Mouse (Mus musculus) gastrocnemius, adult 8-10 months (tissue): ENCODE results near the gene Olfr103. TPM values are rescaled to one million over a fixed set of nuclear protein-coding genes. Genes with fewer than 3 reads are reported as not detected.

Source experiments
- DNase-seq, 2 experiments: peaks; one replicate each; pipeline ENCODE4 v3.0.0; 2022; ENCODE audit warnings: low spot score in 2 of 2
- total RNA-seq, 4 experiments: library from RNA; stranded (reverse); gene quantifications; 2 replicates each; pipeline ENCODE4 v1.2.4; 2022

Gene Olfr103
- not detected for total RNA-seq

DNA sequence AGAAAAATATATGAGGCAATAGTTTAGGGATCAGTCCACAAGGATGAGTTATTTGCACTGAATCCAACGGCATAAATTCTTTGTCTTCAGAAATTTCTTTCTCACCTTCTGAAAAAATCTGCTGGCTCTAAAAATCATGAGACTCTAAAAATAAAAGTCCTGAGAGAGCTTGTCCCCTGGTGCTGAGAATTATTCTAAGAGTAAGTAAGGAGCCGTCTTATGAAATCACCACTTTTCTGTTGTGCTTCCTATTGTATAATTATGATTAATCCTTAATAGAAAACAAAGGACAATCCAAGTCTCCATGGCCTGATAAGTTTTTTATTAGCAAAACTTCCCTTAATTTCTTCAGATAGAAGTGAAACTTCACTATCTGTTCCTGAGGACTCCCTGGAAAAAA lies at the start of gene Olfr103:
Olfr103 (minus strand) TSS at position 101 of the 400 bp plus-strand sequence.
- DNase-seq = no peak

DNA sequence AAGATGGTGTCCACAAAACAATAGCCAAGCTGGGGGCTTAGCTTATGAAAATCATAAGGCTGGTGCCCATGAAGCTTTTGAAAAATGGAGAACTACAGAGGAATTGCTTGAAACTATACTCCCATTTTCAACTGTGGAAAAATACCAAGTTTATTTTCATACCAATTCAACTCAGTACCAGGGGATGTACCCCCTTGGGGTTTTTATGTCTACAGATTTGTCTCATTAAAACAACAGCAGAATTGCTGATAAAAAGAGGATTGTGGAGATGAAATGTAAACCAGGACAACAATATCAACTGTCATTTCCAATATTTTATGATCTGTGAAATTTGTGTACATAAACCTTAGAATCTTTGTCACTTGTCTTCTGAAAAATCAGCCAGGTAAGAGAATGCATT lies 39.2 kb upstream of the Olfr103 start, which contains the start of gene Olfr105-ps:
Olfr105-ps (plus strand) TSS at position 301 of the 400 bp plus-strand sequence.
- no peak for DNase-seq

DNA sequence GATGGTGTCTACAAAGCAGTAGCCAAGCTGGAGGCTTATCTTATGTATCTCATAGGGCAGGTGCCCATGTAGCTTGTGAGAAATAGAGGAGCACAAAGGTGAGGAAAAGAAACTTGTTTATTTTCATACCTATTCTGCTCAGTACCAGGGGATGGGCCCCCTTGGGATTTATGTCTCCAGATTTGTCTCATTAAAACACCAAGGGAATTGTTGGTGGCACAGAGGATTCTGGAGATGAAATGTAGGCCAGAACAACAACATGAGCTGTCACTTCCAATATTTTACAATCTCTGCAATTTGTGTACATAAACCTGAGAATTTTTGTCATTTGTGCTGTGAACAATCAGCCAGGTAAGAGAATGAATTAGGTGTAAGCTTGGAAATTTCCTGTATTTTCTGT lies 19.8 kb upstream of the Olfr103 start, which contains the start of gene Olfr104-ps:
Olfr104-ps (plus strand) TSS at position 301 of the 400 bp plus-strand sequence.
- DNase-seq = no peak

DNA sequence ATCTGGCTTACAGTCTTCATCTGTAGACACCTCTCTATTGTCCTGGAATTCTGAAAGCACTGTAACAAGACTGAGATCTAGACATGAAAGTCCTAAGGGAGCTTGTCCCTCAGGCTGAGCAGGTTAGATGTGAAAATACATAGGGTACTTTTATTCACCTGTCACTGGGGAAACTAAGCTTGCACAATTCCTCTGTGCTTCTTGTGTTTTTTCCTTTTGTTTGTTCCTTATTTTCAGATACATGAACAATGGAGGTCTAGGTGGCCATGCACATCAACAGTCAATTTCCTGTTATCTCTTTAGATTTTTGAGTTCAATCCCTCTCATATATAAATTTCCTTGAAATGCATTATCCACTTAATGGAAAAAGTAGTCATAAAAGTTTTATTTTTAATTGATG lies 22.5 kb downstream of the Olfr103 start, which contains the start of gene Olfr102:
Olfr102 (minus strand) TSS at position 101 of the 400 bp plus-strand sequence.
- DNase-seq = no peak

DNA sequence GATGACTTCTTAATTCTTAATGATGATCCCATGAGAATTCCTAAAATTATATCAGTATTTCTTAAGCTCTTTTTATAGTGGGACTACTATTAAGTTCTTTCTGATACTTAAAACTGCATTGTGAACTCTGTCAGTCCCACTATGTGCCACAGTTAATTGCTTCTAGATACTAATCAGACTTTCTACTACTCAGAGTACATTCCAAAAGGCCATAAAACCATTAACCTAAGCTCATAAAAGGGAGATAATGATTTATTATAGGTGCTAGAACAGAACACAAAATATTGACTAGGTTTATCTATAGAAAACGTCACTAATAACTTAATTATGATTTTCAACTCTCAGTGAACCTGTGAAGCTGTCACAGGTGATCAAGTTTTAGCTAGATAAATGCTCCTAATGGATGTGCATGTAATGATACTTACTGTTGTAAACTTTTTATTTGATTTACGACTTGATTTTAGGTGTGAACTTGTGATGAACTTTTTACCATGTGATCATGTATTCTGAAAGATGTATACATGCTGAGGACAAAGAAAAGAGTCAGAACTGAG lies 29.3 kb downstream of the Olfr103 start:
- no peak for DNase-seq

DNA sequence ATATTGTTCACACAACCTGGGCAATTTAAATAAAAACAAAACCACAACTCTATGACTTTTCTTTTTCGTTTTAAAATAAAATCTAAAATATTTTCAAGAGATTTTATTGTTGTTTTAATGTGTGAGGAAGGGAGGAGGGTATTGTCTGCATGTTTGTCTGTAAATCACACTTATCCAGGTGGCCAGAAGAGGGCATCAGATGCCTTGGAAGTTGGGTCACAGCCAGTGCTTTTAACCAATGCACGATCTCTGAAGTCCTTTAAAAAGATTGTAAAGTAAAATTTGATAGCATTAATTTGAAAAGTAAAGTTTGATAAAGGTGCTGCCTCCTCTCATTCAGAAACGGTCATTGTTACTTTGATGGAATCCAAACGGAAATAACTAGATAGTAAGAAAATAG lies 31.0 kb downstream of the Olfr103 start:
- no peak for DNase-seq

DNA sequence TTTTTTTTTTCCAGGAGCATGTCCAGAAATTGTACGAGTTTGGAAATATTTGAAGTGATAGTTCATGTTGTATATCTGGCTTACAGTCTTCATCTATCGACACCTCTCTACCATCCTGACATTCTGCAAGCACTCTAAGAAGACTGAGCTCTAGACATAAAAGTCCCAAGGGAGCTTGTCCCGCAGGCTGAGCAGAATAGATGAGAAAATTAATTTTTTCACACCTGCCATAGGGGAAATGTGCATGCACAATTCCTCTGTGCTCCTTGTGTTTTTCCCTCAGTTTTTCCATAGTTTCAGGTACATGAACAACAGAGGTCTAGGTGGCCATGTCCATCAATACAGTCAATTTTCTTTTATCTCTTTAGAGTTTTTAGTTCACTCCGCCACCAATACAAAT lies 35.3 kb downstream of the Olfr103 start, which contains the start of gene Olfr101:
Olfr101 (minus strand) TSS at position 101 of the 400 bp plus-strand sequence.
- no peak for DNase-seq

Other genes starting within 250 kb of the Olfr103 start
- gene Olfr91, start 241.4 kb downstream of the Olfr103 start, total RNA-seq = not detected
- gene Olfr92, start 219.6 kb downstream of the Olfr103 start, total RNA-seq = not detected
- gene Olfr93, start 178.2 kb downstream of the Olfr103 start, total RNA-seq = not detected
- gene Ubd, start 145.8 kb downstream of the Olfr103 start, total RNA-seq = not detected
- not detected for gene Olfr94, start 138.7 kb downstream of the Olfr103 start, total RNA-seq
- not detected for gene Olfr95, start 126.6 kb downstream of the Olfr103 start, total RNA-seq
- not detected for gene Olfr96, start 119.6 kb downstream of the Olfr103 start, total RNA-seq
- not detected for gene Olfr97, start 102.4 kb downstream of the Olfr103 start, total RNA-seq
- gene Olfr98, start 75.9 kb downstream of the Olfr103 start, total RNA-seq = not detected
- 1 to 10 TPM in 2 of 4 experiments, under 1 TPM in 2; 0.36 to 1.6 (median 0.90) TPM for gene H2-M3, start 69.5 kb downstream of the Olfr103 start, total RNA-seq
- gene Olfr99, start 56.2 kb downstream of the Olfr103 start, total RNA-seq = not detected
- not detected for gene Olfr101, start 35.4 kb downstream of the Olfr103 start, total RNA-seq
- not detected for gene Olfr102, start 22.6 kb downstream of the Olfr103 start, total RNA-seq
- gene Olfr104-ps, start 19.9 kb upstream of the Olfr103 start, total RNA-seq = not detected
- not detected for gene Olfr105-ps, start 39.3 kb upstream of the Olfr103 start, total RNA-seq
- gene Olfr106-ps, start 50.7 kb upstream of the Olfr103 start, total RNA-seq = not detected
- not detected for gene Olfr107, start 59.5 kb upstream of the Olfr103 start, total RNA-seq
- not detected for gene Olfr108, start 105.8 kb upstream of the Olfr103 start, total RNA-seq
- not detected for gene Olfr109, start 119.2 kb upstream of the Olfr103 start, total RNA-seq
- not detected for gene H2-M2, start 143.9 kb upstream of the Olfr103 start, total RNA-seq
- gene Olfr110, start 152.8 kb upstream of the Olfr103 start, total RNA-seq = not detected
- gene Olfr111, start 168.3 kb upstream of the Olfr103 start, total RNA-seq = not detected
- gene Olfr112, start 229.8 kb upstream of the Olfr103 start, total RNA-seq = not detected
- not detected for gene Olfr113, start 238.0 kb upstream of the Olfr103 start, total RNA-seq